Mouse (Mus musculus): Measurements from ENCODE around the gene Bicc1.

GRCm38 (mm10) chr10:71094707-71095254, 64.7 kb downstream of the Bicc1 start:
- no peak for TF ChIP-seq CTCF (conservative IDR thresholded peaks at IDR 0.05; ENCODE audit: insufficient read depth, insufficient read length, low read depth, low read length)
- no peak for TF ChIP-seq POLR2A (IDR thresholded peaks at IDR 0.05; ENCODE audit: low read depth, low read length)
